Mouse (Mus musculus) limb, embryonic 14.5 days (tissue): ENCODE measurements at regions not wholly inside any gene's neighbourhood (a gene's known extent, or its start where the extent isn't known, plus 50 kb on each side); places are given as distances from the start of the nearest gene placed in this dataset.

Experiments
- ATAC-seq: fragments of 200-750 bp; cut with Nextera tagmentation; 2 replicates; pipeline ENCODE4 v1.8.0; 2017; ENCODE audit warnings: low read depth, moderate number of reproducible peaks, moderate TSS enrichment; ENCODE audit not compliant: low FRiP score
- DNase-seq: peaks from one replicate; pipeline ENCODE4 v3.0.0-alpha.2; 2015; ENCODE audit warnings: low spot score
- H3K27ac ChIP-seq: fragments of 300-500 bp; sonication (generic); replicated peaks from 2 replicates; pipeline ENCODE4 v1.5.1; 2014; ENCODE audit warnings: low read depth, mild to moderate bottlenecking, low read length, moderate library complexity, mixed read lengths
- H3K27me3 ChIP-seq: fragments of 300-500 bp; sonication (generic); 2 replicates; pipeline ENCODE4 v1.6.1; 2014; ENCODE audit warnings: low read length, mixed read lengths; ENCODE audit not compliant: control insufficient read depth, insufficient read depth
- H3K36me3 ChIP-seq: fragments of 300-500 bp; sonication (generic); 2 replicates; pipeline ENCODE4 v1.6.1; 2014; ENCODE audit warnings: mild to moderate bottlenecking, low read length, moderate library complexity, mixed read lengths; ENCODE audit not compliant: control insufficient read depth, insufficient read depth
- H3K4me1 ChIP-seq: fragments of 300-500 bp; sonication (generic); 2 replicates; pipeline ENCODE4 v1.6.1; 2014; ENCODE audit warnings: antibody characterized with exemption, low read length, mixed read lengths; ENCODE audit not compliant: control insufficient read depth, insufficient read depth
- H3K4me2 ChIP-seq: fragments of 300-500 bp; sonication (generic); replicated peaks from 2 replicates; pipeline ENCODE4 v1.6.1; 2014; ENCODE audit warnings: low read depth, mild to moderate bottlenecking, low read length, moderate library complexity; ENCODE audit not compliant: severe bottlenecking
- H3K4me3 ChIP-seq: fragments of 300-500 bp; sonication (generic); replicated peaks from 2 replicates; pipeline ENCODE4 v1.5.1; 2014; ENCODE audit warnings: low read length
- H3K9ac ChIP-seq: fragments of 300-500 bp; sonication (generic); 2 replicates; pipeline ENCODE4 v1.6.1; 2014; ENCODE audit warnings: mild to moderate bottlenecking, low read depth, low read length, moderate library complexity; ENCODE audit not compliant: severe bottlenecking
- H3K9me3 ChIP-seq: fragments of 300-500 bp; sonication (generic); 2 replicates; pipeline ENCODE4 v1.6.1; 2016; ENCODE audit warnings: low read length; ENCODE audit not compliant: control insufficient read depth
- POLR2A ChIP-seq: fragments of 200-500 bp; IDR thresholded peaks from 2 replicates; pipeline ENCODE4 v1.8.0; 2012; ENCODE audit warnings: inconsistent platforms, mild to moderate bottlenecking, moderate library complexity, borderline replicate concordance; ENCODE audit not compliant: insufficient read depth, insufficient read length; ENCODE audit errors: extremely low read depth
- WGBS: fragments of 180-500 bp; shearing (Covaris S2); extraction: QIAGEN DNeasy Blood & Tissue Kit; methylation state at CpG from one replicate; pipeline ENCODE4 v1.1.7; 2014; 5-methylcytosine and 5-hydroxymethylcytosine counted together

GRCm38 (mm10) chr13:32518611-32519344 lies 180.2 kb upstream of the Gmds start:
- Histone ChIP-seq H3K27me3 (no peaks in the 10 kb centered on the region), H3K9me3 (no peaks in the 10 kb centered on the region), H3K36me3 (no peaks in the 10 kb centered on the region), H3K9ac (no peak overlapping the region), H3K4me3 (no peak overlapping the region), H3K4me1 (peaks cover 24% of the 10 kb centered on the region), H3K4me2 (peak overlapping the region; percentile 18), H3K27ac (peak overlapping the region; percentile 16; the same call in 1 of the 2 replicates)
- ATAC-seq (peak; percentile 55), DNase-seq (peak; percentile 61)
- no peak for TF ChIP-seq POLR2A
- WGBS = 7% methylated on average over 16 of the region's 16 CpGs

DNA sequence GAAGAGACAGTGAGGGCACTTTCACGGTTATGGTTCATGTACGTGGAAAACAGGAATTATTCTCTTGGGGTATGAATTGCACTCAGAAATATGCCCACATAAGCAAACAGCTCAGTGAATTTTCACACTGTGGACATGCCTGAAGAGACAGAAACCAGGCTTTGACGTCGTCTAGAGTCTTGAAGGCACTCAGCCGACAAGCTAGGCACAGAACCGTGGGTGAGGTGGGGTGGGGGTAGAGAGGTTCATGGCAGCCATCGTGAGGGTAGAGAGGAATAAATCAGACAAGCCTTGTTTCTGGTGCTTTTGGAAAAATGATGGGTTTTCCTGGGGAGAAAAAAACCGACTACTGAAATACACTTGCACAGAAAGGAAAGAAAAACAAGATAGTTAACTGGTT lies 179.0 kb upstream of the Gmds start:
- WGBS = 42% methylated on average over 8 of the region's 8 CpGs
- ATAC-seq (no peak), DNase-seq (no peak)
- no peaks in the 10 kb centered on the region for H3K9me3 ChIP-seq
- no peaks in the 10 kb centered on the region for H3K27me3 ChIP-seq
- no peak overlapping the region for H3K4me3 ChIP-seq
- no peak for TF ChIP-seq POLR2A
- H3K4me2 ChIP-seq = no peak overlapping the region
- no peaks in the 10 kb centered on the region for H3K36me3 ChIP-seq
- no peak overlapping the region for H3K9ac ChIP-seq
- H3K4me1 ChIP-seq = peaks cover 24% of the 10 kb centered on the region
- H3K27ac ChIP-seq = 0 out of 2 replicates have a peak overlapping the region, but pooled peaks have one; percentile 19

GRCm38 (mm10) chr13:32509231-32510023 lies 170.9 kb upstream of the Gmds start:
- Histone ChIP-seq H3K27ac (no peak overlapping the region), H3K27me3 (no peaks in the 10 kb centered on the region), H3K9ac (no peak overlapping the region), H3K36me3 (no peaks in the 10 kb centered on the region), H3K4me3 (no peak overlapping the region), H3K4me2 (no peak overlapping the region), H3K9me3 (no peaks in the 10 kb centered on the region), H3K4me1 (peaks cover 6% of the 10 kb centered on the region; the same call in 1 of the 2 replicates)
- no peak for TF ChIP-seq POLR2A
- DNase-seq (no peak), ATAC-seq (no peak)
- WGBS = 71% methylated on average over 5 of the region's 5 CpGs

GRCm38 (mm10) chr13:32508447-32508846 lies 169.9 kb upstream of the Gmds start:
- Histone ChIP-seq H3K9me3 (no peaks in the 10 kb centered on the region), H3K36me3 (no peaks in the 10 kb centered on the region), H3K4me1 (peaks cover 6% of the 10 kb centered on the region; the same call in 1 of the 2 replicates), H3K27me3 (no peaks in the 10 kb centered on the region), H3K27ac (no peak overlapping the region), H3K4me2 (no peak overlapping the region), H3K4me3 (no peak overlapping the region), H3K9ac (no peak overlapping the region)
- ATAC-seq (no peak), DNase-seq (no peak)
- WGBS = 68% methylated on average over 3 of the region's 3 CpGs
- TF ChIP-seq POLR2A = no peak

DNA sequence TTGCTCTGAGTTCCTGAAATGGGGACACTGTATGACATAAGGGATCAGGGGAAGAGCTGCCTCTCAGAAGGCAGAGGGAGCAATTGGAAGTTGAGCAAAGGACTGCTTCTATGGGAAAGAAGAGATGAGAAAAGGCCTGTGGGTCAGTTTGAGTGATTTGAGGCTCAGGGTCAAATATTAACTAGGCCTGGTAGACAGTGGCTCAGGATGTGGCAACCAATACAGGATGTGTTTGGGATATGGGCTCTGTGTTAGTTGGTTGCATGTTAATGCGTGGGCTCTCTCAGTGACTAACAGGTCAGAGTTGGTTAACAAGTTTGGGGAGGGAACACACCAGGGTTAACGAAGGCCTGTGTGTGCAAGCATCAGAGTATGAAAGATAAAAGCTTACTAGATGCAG lies 169.3 kb upstream of the Gmds start:
- no peaks in the 10 kb centered on the region for H3K27me3 ChIP-seq
- H3K4me2 ChIP-seq = no peak overlapping the region
- no peaks in the 10 kb centered on the region for H3K36me3 ChIP-seq
- no peak overlapping the region for H3K4me3 ChIP-seq
- H3K9me3 ChIP-seq = no peaks in the 10 kb centered on the region
- 86% methylated on average over 2 of the region's 2 CpGs for WGBS
- H3K4me1 ChIP-seq = peaks cover 6% of the 10 kb centered on the region; the same call in 1 of the 2 replicates
- H3K9ac ChIP-seq = no peak overlapping the region
- no peak for TF ChIP-seq POLR2A
- DNase-seq (no peak), ATAC-seq (no peak)
- no peak overlapping the region for H3K27ac ChIP-seq
